Mouse (Mus musculus) kidney, embryonic 15.5 days (tissue): ENCODE measurements around the gene Rbm7. TPM values are rescaled to one million over a fixed set of nuclear protein-coding genes. Genes with fewer than 3 reads are reported as not detected.

Experiments used
- ATAC-seq: fragments of 200-750 bp; cut with Nextera tagmentation; replicated peaks from 2 replicates; pipeline ENCODE4 v1.8.0; 2017; ENCODE audit warnings: moderate TSS enrichment; ENCODE audit not compliant: low FRiP score
- H3K27ac ChIP-seq: fragments of 300-500 bp; sonication (generic); 2 replicates; pipeline ENCODE4 v1.5.1; 2015; ENCODE audit warnings: mild to moderate bottlenecking, inconsistent platforms
- H3K27me3 ChIP-seq: fragments of 300-500 bp; sonication (generic); 2 replicates; pipeline ENCODE4 v1.6.1; 2015; ENCODE audit warnings: inconsistent platforms
- H3K36me3 ChIP-seq: fragments of 300-500 bp; sonication (generic); 2 replicates; pipeline ENCODE4 v1.6.1; 2015; ENCODE audit warnings: inconsistent platforms
- H3K4me1 ChIP-seq: fragments of 300-500 bp; sonication (generic); 2 replicates; pipeline ENCODE4 v1.6.1; 2015; ENCODE audit warnings: inconsistent platforms
- H3K4me2 ChIP-seq: fragments of 300-500 bp; sonication (generic); 2 replicates; pipeline ENCODE4 v1.6.1; 2015; ENCODE audit warnings: moderate library complexity, mild to moderate bottlenecking, inconsistent platforms
- H3K4me3 ChIP-seq: fragments of 300-500 bp; sonication (generic); replicated peaks from 2 replicates; pipeline ENCODE4 v1.5.1; 2015; ENCODE audit warnings: mild to moderate bottlenecking, inconsistent platforms
- H3K9ac ChIP-seq: fragments of 300-500 bp; sonication (generic); 2 replicates; pipeline ENCODE4 v1.6.1; 2015; ENCODE audit warnings: mild to moderate bottlenecking, inconsistent platforms
- H3K9me3 ChIP-seq: fragments of 300-500 bp; sonication (generic); replicated peaks from 2 replicates; pipeline ENCODE4 v1.6.1; 2016; ENCODE audit warnings: inconsistent platforms
- WGBS: fragments of 180-500 bp; shearing (Covaris S2); methylation state at CpG from one replicate; pipeline ENCODE4 v1.1.7; 2015; ENCODE audit warnings: mixed read lengths; 5-methylcytosine and 5-hydroxymethylcytosine counted together
- polyA plus RNA-seq: library from polyadenylated mRNA; unstranded; fragments of >200 nt; fragmentation: Nextera tagmentation; extraction: Ambion mirVana; gene quantifications from 2 replicates; pipeline ENCODE4 v1.2.1, GENCODE M21; 2015

Rbm7 gene
- polyA plus RNA-seq, 1 experiment from 2014 or later = 119 TPM

- no peak overlapping the region for H3K27ac ChIP-seq
- H3K9me3 ChIP-seq = no peaks in the 10 kb centered on the region
- H3K9ac ChIP-seq = no peak overlapping the region
- no peak for ATAC-seq
- H3K4me3 ChIP-seq = no peak overlapping the region
- no peaks in the 10 kb centered on the region for H3K36me3 ChIP-seq
- 79% methylated on average over 11 of the region's 11 CpGs for WGBS
- no peaks in the 10 kb centered on the region for H3K4me1 ChIP-seq
- H3K27me3 ChIP-seq = peaks cover 4% of the 10 kb centered on the region
- H3K4me2 ChIP-seq = no peak overlapping the region
These were observed 21.7 kb upstream of the Rbm7 start for GRCm38 (mm10) chr9:48516615-48517371.

- no peak overlapping the region for H3K4me3 ChIP-seq
- H3K4me1 ChIP-seq = no peaks in the 10 kb centered on the region
- no peak overlapping the region for H3K27ac ChIP-seq
- WGBS = 47% methylated on average over 1 of the region's 1 CpGs
- H3K9me3 ChIP-seq = no peaks in the 10 kb centered on the region
- H3K27me3 ChIP-seq = peaks cover 4% of the 10 kb centered on the region
- H3K9ac ChIP-seq = no peak overlapping the region
- no peaks in the 10 kb centered on the region for H3K36me3 ChIP-seq
- no peak overlapping the region for H3K4me2 ChIP-seq
- ATAC-seq = no peak
These were observed 20.2 kb upstream of the Rbm7 start for GRCm38 (mm10) chr9:48515332-48515731.

GRCm38 (mm10) chr9:48510134-48510533, 15.0 kb upstream of the Rbm7 start:
- Histone ChIP-seq H3K9ac (no peak overlapping the region), H3K27me3 (no peaks in the 10 kb centered on the region), H3K27ac (no peak overlapping the region), H3K4me1 (no peaks in the 10 kb centered on the region), H3K9me3 (no peaks in the 10 kb centered on the region), H3K36me3 (no peaks in the 10 kb centered on the region), H3K4me3 (no peak overlapping the region), H3K4me2 (no peak overlapping the region)
- 86% methylated on average over 5 of the region's 5 CpGs for WGBS
- no peak for ATAC-seq

- Histone ChIP-seq H3K4me2 (no peak overlapping the region), H3K4me1 (no peaks in the 10 kb centered on the region), H3K36me3 (no peaks in the 10 kb centered on the region), H3K27ac (no peak overlapping the region), H3K9me3 (no peaks in the 10 kb centered on the region), H3K27me3 (no peaks in the 10 kb centered on the region), H3K4me3 (no peak overlapping the region), H3K9ac (no peak overlapping the region)
- WGBS = 63% methylated on average over 8 of the region's 8 CpGs
- no peak for ATAC-seq
These were observed 9.8 kb upstream of the Rbm7 start for GRCm38 (mm10) chr9:48504741-48505365.

GRCm38 (mm10) chr9:48503001-48503400, 7.9 kb upstream of the Rbm7 start:
- no peak overlapping the region for H3K9ac ChIP-seq
- H3K36me3 ChIP-seq = no peaks in the 10 kb centered on the region
- no peaks in the 10 kb centered on the region for H3K4me1 ChIP-seq
- H3K27me3 ChIP-seq = no peaks in the 10 kb centered on the region
- no peak overlapping the region for H3K4me2 ChIP-seq
- no peak for ATAC-seq
- no peak overlapping the region for H3K4me3 ChIP-seq
- 18% methylated on average over 2 of the region's 2 CpGs for WGBS
- H3K9me3 ChIP-seq = no peaks in the 10 kb centered on the region
- H3K27ac ChIP-seq = no peak overlapping the region

- H3K27ac ChIP-seq = no peak overlapping the region
- no peaks in the 10 kb centered on the region for H3K36me3 ChIP-seq
- H3K4me3 ChIP-seq = no peak overlapping the region
- H3K9me3 ChIP-seq = no peaks in the 10 kb centered on the region
- no peak for ATAC-seq
- 83% methylated on average over 7 of the region's 7 CpGs for WGBS
- no peak overlapping the region for H3K4me2 ChIP-seq
- no peak overlapping the region for H3K9ac ChIP-seq
- H3K4me1 ChIP-seq = peaks cover under 1% of the 10 kb centered on the region
- H3K27me3 ChIP-seq = no peaks in the 10 kb centered on the region
These were observed 6.1 kb upstream of the Rbm7 start for GRCm38 (mm10) chr9:48501192-48501591.

GRCm38 (mm10) chr9:48495548-48495932, 441 bp upstream of the Rbm7 start:
- Histone ChIP-seq H3K27ac (peak overlapping the region; percentile 93), H3K36me3 (peaks cover 32% of the 10 kb centered on the region), H3K27me3 (no peaks in the 10 kb centered on the region), H3K4me3 (peak overlapping the region; percentile 90), H3K9ac (peak overlapping the region; percentile 73), H3K4me2 (peak overlapping the region; percentile 89), H3K9me3 (no peaks in the 10 kb centered on the region), H3K4me1 (peaks cover 19% of the 10 kb centered on the region)
- ATAC-seq = peak; percentile 63
- WGBS = 2% methylated on average over 34 of the region's 34 CpGs

- no peak for ATAC-seq
- Histone ChIP-seq H3K27me3 (no peaks in the 10 kb centered on the region), H3K9me3 (no peaks in the 10 kb centered on the region), H3K4me1 (peaks cover 12% of the 10 kb centered on the region), H3K4me2 (peak overlapping the region; percentile 84), H3K9ac (peak overlapping the region; percentile 25), H3K27ac (no peak overlapping the region), H3K36me3 (peaks cover 17% of the 10 kb centered on the region), H3K4me3 (peak overlapping the region; percentile 66)
- 27% methylated on average over 20 of the region's 20 CpGs for WGBS
These were observed 13.6 kb downstream of the Rbm7 start for GRCm38 (mm10) chr9:48481214-48482134.

GRCm38 (mm10) chr9:48480411-48481213, 14.5 kb downstream of the Rbm7 start, which contains the start of gene Rexo2:
Rexo2 (minus strand) TSS chr9:48480623.
- 1% methylated on average over 49 of the region's 49 CpGs for WGBS
- Histone ChIP-seq H3K9ac (peak within 1 kb of the TSS; percentile 53), H3K27me3 (no peaks in the 10 kb centered on the region), H3K4me3 (peak within 1 kb of the TSS; percentile 66), H3K4me1 (peaks cover 12% of the 10 kb centered on the region), H3K27ac (no peak within 1 kb of the TSS; the same call in 1 of the 2 replicates), H3K9me3 (no peaks in the 10 kb centered on the region), H3K4me2 (peak within 1 kb of the TSS; percentile 84), H3K36me3 (peaks cover 12% of the 10 kb centered on the region; the same call in 1 of the 2 replicates)
- peak; percentile 98 for ATAC-seq

- peak overlapping the region; percentile 84 for H3K4me2 ChIP-seq
- H3K9ac ChIP-seq = peak overlapping the region; percentile 53
- H3K4me3 ChIP-seq = peak overlapping the region; percentile 66
- H3K27me3 ChIP-seq = no peaks in the 10 kb centered on the region
- H3K36me3 ChIP-seq = peaks cover 13% of the 10 kb centered on the region
- 6% methylated on average over 25 of the region's 25 CpGs for WGBS
- H3K9me3 ChIP-seq = no peaks in the 10 kb centered on the region
- peak; percentile 17 for ATAC-seq
- H3K4me1 ChIP-seq = peaks cover 12% of the 10 kb centered on the region
- H3K27ac ChIP-seq = no peak overlapping the region; the same call in 1 of the 2 replicates
These were observed 15.2 kb downstream of the Rbm7 start for GRCm38 (mm10) chr9:48479838-48480410.

GRCm38 (mm10) chr9:48478808-48479207, 16.3 kb downstream of the Rbm7 start:
- H3K4me2 ChIP-seq = no peak overlapping the region
- H3K9me3 ChIP-seq = no peaks in the 10 kb centered on the region
- WGBS = 91% methylated on average over 4 of the region's 4 CpGs
- peaks cover 20% of the 10 kb centered on the region for H3K36me3 ChIP-seq
- H3K27me3 ChIP-seq = no peaks in the 10 kb centered on the region
- no peak overlapping the region for H3K4me3 ChIP-seq
- H3K4me1 ChIP-seq = peaks cover 12% of the 10 kb centered on the region
- H3K9ac ChIP-seq = no peak overlapping the region
- no peak overlapping the region for H3K27ac ChIP-seq
- ATAC-seq = no peak
